Mouse (Mus musculus): ENCODE results near the gene Gcnt1.

DNA sequence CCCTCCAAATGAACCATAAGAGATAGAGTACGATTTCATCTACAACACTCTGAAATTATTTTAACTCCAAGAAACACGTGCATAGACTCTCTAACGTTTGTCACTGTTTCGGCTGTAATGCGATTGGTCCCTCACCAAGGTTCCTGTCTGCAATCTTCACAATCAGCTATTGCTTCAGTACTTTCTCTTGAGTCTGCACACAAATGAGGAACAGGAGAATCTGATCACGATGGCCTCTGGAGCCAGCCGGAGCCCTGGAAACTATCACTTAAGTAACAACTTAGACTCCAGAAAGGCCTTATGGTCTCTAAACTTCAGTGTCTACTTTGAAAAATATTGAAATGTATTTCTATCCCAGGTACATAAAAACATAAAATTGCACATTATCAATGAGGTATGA, 27.8 kb downstream of the Gcnt1 start:
- no peak for TF ChIP-seq CTCF (IDR thresholded peaks at IDR 0.05; ENCODE audit: extremely low read depth, insufficient read depth, low read length)
- no peak for TF ChIP-seq POLR2A (IDR thresholded peaks at IDR 0.05; ENCODE audit: extremely low read depth, insufficient read depth, low read length)
